Mouse (Mus musculus) heart, adult 9 months (tissue): ENCODE measurements around the gene Slc22a17.

Experiments
- DNase-seq, 2 experiments: peaks; one replicate each; pipeline ENCODE4 v3.0.0; 2022; ENCODE audit warnings: low spot score in 2 of 2

Gene Slc22a17

GRCm38 (mm10) chr14:54939434-54940175, 26.7 kb upstream of the Slc22a17 start:
- peak; percentile 61 to 80 for DNase-seq

GRCm38 (mm10) chr14:54938431-54939219, 25.7 kb upstream of the Slc22a17 start:
- no peak for DNase-seq

DNA sequence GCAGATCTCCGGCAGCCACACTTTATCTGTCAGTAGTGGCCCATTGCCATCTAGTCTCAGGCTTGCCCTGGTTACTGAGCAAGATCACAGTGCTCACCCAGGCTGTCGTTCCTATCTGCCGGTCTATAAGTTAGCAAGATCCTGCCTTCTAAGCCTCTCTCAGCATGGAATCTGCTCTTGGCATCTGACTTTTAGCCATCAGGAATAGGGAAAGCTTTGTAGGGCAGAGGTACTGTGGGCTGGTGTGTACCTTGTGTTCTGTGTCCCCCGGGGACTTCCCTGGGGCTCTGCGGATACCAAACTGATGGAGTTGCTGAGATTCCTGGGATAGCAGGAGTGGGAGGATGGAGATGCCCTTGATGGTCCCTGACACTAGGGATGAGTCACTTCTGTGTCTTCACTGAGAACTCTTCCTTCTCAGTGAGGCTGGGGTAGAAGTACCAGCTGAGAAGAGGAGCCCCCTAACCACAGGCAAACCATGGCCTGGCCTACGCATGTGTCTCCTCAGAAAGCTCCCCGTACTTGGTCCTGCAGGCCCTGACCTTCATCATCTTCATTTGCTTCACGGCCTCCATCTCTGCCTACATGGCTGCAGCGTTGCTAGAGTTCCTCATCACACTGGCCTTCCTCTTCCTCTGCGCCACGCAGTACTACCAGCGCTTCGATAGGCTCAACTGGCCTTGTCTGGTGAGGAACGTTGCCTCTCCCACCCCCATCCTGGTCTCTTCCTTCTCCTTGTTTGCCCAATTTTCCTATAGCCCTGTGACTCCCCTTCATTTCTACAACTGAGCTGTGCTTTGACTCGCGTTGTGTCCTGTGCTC, 24.6 kb upstream of the Slc22a17 start:
- DNase-seq, result no peak

DNA sequence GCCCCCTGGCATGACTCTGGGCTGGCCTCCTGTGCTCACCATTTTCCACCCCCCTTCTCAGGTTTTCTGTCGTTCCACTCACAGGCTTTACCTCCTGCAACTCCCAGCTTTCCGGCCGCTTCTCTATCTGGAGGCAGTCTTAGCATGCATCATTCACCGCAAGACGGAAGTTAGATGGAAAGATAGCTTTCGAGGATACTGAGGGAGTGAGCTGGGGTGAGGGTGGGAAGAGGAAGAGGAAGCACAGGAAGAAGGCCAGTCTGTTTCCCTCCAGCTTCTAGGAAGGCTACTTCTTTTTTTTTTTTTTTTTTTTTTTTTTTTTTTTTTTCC, 23.9 kb upstream of the Slc22a17 start:
- no peak for DNase-seq

GRCm38 (mm10) chr14:54935904-54936830, 23.2 kb upstream of the Slc22a17 start, which contains the start of gene Cmtm5:
Gene Cmtm5, plus strand, starts transcription at chr14:54936261.
- no peak for DNase-seq

GRCm38 (mm10) chr14:54932645-54933150, 19.8 kb upstream of the Slc22a17 start, which contains the start of gene Il25:
Gene Il25, plus strand, starts transcription at chr14:54932695.
- DNase-seq, result no peak

GRCm38 (mm10) chr14:54930431-54930830, 17.5 kb upstream of the Slc22a17 start:
- DNase-seq, result no peak

DNA sequence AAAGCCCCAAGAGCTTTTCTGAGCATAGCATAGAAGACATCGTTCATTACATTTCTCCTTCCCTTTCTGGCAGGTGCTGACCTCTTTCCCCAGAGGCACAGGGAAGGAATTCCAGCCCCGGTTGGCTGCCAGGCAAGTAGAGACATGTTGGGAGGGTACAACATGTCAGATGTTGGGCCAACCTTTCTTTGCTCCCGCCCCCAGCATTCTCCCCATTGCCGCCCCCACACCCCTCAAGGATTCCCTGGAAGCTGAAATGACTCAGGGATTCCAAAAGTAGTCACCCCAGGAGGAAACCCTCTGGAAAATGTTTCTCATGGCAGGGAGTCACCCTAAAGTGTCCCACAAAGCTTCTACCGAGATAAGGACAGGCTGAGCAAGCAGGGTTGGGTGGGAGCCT, 16.9 kb upstream of the Slc22a17 start:
- no peak for DNase-seq

DNA sequence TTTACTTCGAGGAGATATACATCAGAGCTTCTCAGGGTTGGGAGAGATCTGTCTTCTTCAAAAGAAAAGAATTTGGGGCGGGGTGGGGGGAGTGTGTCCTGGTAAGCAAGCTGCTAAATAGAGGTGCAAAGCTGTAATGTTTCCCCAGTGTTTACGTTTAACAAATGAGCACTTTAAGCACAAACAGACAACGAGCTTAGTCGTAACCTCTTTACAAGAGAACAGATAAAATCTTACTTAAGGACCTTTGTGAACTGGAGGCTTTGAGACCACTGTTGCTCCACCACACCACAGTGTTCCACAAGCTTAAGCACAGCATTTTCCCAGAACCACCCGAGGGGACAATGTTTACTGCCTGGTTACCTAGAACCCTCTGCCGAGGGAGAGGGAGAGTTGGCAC, 14.4 kb upstream of the Slc22a17 start:
- no peak for DNase-seq

DNA sequence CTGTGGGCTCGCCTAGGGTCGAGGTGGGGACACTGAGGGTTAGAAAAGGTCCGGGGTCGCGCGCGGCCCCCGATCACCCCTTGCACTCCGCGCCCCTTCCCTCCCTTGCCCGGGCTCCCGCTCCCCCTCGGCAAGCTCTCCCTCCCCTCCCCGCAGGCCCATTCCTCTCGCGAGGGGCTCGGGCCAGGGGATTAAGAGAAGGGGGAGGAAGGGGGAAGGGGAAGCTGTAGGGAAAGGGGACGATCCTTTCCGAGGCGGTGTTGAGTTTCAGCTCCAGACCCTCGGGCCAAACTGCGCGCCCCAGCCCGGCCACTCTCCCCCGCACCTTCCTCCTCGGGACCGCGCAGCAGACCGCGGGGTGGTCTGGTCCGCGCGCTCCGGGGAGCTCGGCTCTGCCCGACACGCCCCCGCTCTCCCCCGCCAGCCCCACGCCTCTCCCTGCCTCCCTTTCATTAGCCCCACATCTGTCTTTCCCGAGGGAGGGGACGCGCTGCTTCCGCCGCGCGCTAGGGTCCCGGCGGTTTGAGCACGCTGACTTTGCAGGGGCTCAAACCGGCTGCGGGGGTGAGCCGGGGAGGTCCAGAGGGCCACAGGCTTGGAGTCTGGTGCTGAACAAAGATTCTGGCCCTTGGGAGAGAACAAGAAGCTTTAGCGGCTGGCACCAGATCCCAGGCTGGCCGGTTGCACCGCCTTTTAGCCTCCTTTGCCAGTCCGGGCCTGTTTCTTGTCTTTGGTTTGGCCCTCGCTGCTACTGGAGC, 13.6 kb upstream of the Slc22a17 start:
- DNase-seq, result peak; percentile 65 to 72

- DNase-seq, result peak; percentile 56 to 68
Measured at GRCm38 (mm10) chr14:54925349-54926342, 12.7 kb upstream of the Slc22a17 start, which contains the start of gene Efs. Gene Efs, minus strand, starts transcription at chr14:54926126.

- peak; percentile 79 to 82 for DNase-seq
Measured at GRCm38 (mm10) chr14:54924641-54925348, 11.9 kb upstream of the Slc22a17 start.

- DNase-seq, result no peak
Measured at GRCm38 (mm10) chr14:54920076-54920685, 7.2 kb upstream of the Slc22a17 start.

GRCm38 (mm10) chr14:54913343-54913742, 411 bp upstream of the Slc22a17 start:
- DNase-seq, result no peak

- DNase-seq, result no peak
Measured at GRCm38 (mm10) chr14:54912109-54912850, 652 bp downstream of the Slc22a17 start.

- DNase-seq, result no peak
Measured at GRCm38 (mm10) chr14:54908682-54909081, 4.2 kb downstream of the Slc22a17 start.

- DNase-seq, result no peak
Measured at GRCm38 (mm10) chr14:54903641-54904040, 9.3 kb downstream of the Slc22a17 start.
